Comparison of ENCODE assay signal across 8 mouse cellular contexts in genomic region chr13:83571973-83572447, GRCm38 (mm10).
DNase-seq lines count a peak whose midpoint lies in the region; ATAC-seq lines count a peak whose summit lies in the region.

No protein-coding gene starts in this region.

- 0 out of 2 replicates have a peak, but pooled peaks cover 6% of the 10 kb centered on the region for H3K36me3 ChIP-seq in embryonic facial prominence, embryonic 14.5 days (ENCODE audit: control insufficient read depth, insufficient read depth, low read length)

- H3K27ac ChIP-seq in embryonic facial prominence, embryonic 14.5 days (replicated peaks; ENCODE audit: low read depth, low read length) = peak overlapping the region; percentile 56

- H3K4me1 ChIP-seq in embryonic facial prominence, embryonic 14.5 days (ENCODE audit: control insufficient read depth, insufficient read depth, low read length) = peaks cover 26% of the 10 kb centered on the region

- H3K9ac ChIP-seq in embryonic facial prominence, embryonic 14.5 days (ENCODE audit: low read depth, low read length) = no peak overlapping the region

- peak; percentile 88 for DNase-seq in layer of hippocampus, adult 9-11 months
- no peak for DNase-seq in layer of hippocampus, adult 9-10 months (ENCODE audit: low spot score)
- DNase-seq in T-cell, adult 2 months (ENCODE audit: low spot score) = peak; percentile 58
- DNase-seq in embryonic facial prominence, embryonic 14.5 days (ENCODE audit: low spot score) = peak; percentile 64
- peak; percentile 69 to 71 for DNase-seq in lung, adult 18-20 months
- DNase-seq in spleen, postnatal 4 days (ENCODE audit: low spot score in 2 of 2) = peak; percentile 53 to 67
- DNase-seq in cerebellum, postnatal 25 days = no peak

- no peak overlapping the region for H3K4me3 ChIP-seq in embryonic facial prominence, embryonic 14.5 days (ENCODE audit: low read depth, low read length)

- H3K9me3 ChIP-seq in embryonic facial prominence, embryonic 14.5 days (ENCODE audit: control insufficient read depth, low read length) = no peaks in the 10 kb centered on the region

- WGBS in embryonic facial prominence, embryonic 14.5 days = 25% methylated on average over 7 of the region's 7 CpGs

- H3K4me2 ChIP-seq in embryonic facial prominence, embryonic 14.5 days (ENCODE audit: low read depth, low read length) = peak overlapping the region; percentile 19

- peak; percentile 48 for ATAC-seq in embryonic facial prominence, embryonic 14.5 days (ENCODE audit: low read depth)
- peak; percentile 83 for ATAC-seq in inflammation-experienced regulatory T-cells, adult 6 months

- H3K27me3 ChIP-seq in embryonic facial prominence, embryonic 14.5 days (replicated peaks; ENCODE audit: control insufficient read depth, insufficient read depth, low read length) = no peaks in the 10 kb centered on the region

Comparison
In these comparisons a context has a peak if more than half of its experiments do, and no peak if none do; other contexts are left out.
1. DNase-seq: peak in layer of hippocampus, adult 9-11 months (single experiment), T-cell, adult 2 months (single experiment), embryonic facial prominence, embryonic 14.5 days (single experiment), lung, adult 18-20 months (2 of 2) and spleen, postnatal 4 days (2 of 2); none in layer of hippocampus, adult 9-10 months (single experiment) and cerebellum, postnatal 25 days (0 of 2).